In the genomic region with DNA sequence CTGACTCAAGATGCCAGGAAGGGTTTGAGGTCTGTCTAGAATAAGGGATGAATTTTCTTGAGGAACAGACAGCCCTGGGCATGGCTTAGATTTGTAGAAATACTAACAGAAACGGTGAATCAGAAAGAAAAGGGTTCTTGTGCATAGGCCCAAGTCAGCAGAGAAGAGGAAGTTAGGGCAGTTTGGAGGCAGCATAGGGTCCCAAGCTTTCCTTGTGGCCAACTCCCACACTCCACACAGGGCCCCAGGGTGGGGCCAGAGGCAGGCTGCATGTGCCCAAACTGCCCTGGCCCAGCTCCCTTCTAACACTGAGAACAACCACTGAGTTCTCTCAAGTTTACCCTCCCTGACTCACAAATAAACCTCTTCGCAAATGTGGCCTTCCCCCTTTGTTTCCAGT, we compare ENCODE assay signal across 18 mouse cellular contexts.
"Had no signal": no experiment of that assay in that cellular context is flagged by ENCODE, and none has a peak within 500 bp of the region (broad histone marks: within the 10 kb centered on the region; RNA-seq: fewer than 3 reads in every experiment).

No protein-coding gene starts in this region.

- DNase-seq: gastrocnemius, adult 2 months; gastrocnemius, postnatal 10 days; gastrocnemius, postnatal 25 days; heart, adult 11 months; heart, adult 2 months; heart, postnatal 14 days; heart, postnatal 36 days; kidney, adult 18-20 months; kidney, adult 8-10 months; kidney, postnatal 10 days; kidney, postnatal 25 days; kidney, postnatal 4 days; liver; liver, embryonic 13.5 days had no signal

- ATAC-seq: hindbrain, embryonic 16.5 days; inflammation-experienced regulatory T-cells, adult 6 months; intestine, embryonic 15.5 days; intestine, postnatal 0 days had no signal
